Mouse (Mus musculus) ovary, adult 10 weeks (tissue): ENCODE measurements around the gene Olfr1274-ps. TPM values are rescaled to one million over a fixed set of nuclear protein-coding genes. Genes with fewer than 3 reads are reported as not detected.

ENCODE experiments used
- polyA plus RNA-seq: library from polyadenylated mRNA; stranded (reverse); fragments of 350-450 nt; fragmentation: Illumina TruSeq; extraction: RNeasy Lipid Tissue Mini Kit (QIAGEN cat#74804); gene quantifications from one replicate; pipeline ENCODE4 v1.2.3, GENCODE M21; 2014

Olfr1274-ps gene
- polyA plus RNA-seq = not detected

DNA sequence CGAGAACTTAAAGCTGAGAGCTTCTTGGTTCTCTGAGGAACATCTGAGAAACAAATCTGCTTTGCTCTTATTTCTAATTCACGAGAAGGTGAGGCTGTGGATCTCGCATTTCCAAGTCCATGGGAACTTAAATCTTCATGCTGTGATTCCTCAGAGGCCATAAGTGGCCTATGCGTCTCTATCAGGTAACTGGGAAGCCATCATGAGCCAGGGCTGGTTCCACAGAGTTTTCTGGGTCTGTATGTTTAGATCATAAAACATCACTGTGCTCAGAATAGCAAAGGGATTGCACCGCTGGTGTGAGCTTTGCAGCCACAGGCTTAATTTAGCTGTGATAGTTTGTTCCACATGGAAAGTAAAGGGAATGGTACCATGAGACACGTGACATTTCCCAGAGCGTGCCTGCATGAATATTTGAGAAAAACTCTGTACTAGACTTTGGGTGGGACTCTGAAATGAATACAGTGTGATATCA, at the start of gene Olfr1274-ps:
Gene Olfr1274-ps, plus strand, starts transcription at position 51 of the 475 bp plus-strand sequence.

Other genes starting within 250 kb of the Olfr1274-ps start
- not detected for gene Olfr1270, start 245.6 kb upstream of the Olfr1274-ps start, polyA plus RNA-seq
- gene Olfr1506, start 174.2 kb upstream of the Olfr1274-ps start, polyA plus RNA-seq = not detected
- not detected for gene Olfr142, start 141.1 kb upstream of the Olfr1274-ps start, polyA plus RNA-seq
- not detected for gene Olfr1271, start 127.7 kb upstream of the Olfr1274-ps start, polyA plus RNA-seq
- gene Olfr1272, start 105.8 kb upstream of the Olfr1274-ps start, polyA plus RNA-seq = not detected
- not detected for gene Gm13769, start 76.5 kb upstream of the Olfr1274-ps start, polyA plus RNA-seq
- gene Ptprj, start 182.0 kb downstream of the Olfr1274-ps start, polyA plus RNA-seq = 11.8 TPM